Mouse (Mus musculus) ovary, adult 2 months (tissue): ENCODE measurements around the gene Cyb561. TPM values are rescaled to one million over a fixed set of nuclear protein-coding genes. Genes with fewer than 3 reads are reported as not detected.

Source experiments
- polyA plus RNA-seq: library from polyadenylated mRNA; depleted of rRNA; stranded (reverse); fragments of >200 nt; gene quantifications from 2 replicates; pipeline ENCODE4 v1.2.3, GENCODE M21; 2012; rRNA removed

The Cyb561 gene
- polyA plus RNA-seq: 43.9 and 48.1 TPM in 2 replicates

DNA sequence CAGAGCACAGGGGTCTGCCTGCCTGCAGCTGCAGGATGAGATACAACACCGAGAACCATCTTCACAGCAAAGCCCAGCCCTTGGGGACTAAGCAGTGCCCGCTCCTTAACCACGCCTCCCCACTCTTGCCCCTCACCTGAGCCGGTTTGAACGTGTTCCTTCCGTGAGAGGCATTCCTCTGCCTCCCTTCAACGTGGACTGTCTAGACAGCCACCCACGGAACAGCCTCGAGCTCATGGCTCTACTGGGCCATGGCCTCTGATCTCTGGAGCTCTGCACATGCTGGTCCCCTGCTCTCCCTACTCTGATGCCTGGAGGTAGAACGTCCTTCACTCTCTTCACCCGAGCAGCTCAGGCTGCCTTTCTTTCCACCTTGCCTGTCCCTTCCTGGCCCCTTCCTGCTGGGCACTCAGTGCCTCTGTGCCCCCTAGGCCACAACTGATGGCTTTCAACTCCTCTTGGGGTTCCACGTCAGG, at the start of gene Cyb561:
Gene Cyb561, minus strand, starts transcription at position 426 of the 476 bp plus-strand sequence.

DNA sequence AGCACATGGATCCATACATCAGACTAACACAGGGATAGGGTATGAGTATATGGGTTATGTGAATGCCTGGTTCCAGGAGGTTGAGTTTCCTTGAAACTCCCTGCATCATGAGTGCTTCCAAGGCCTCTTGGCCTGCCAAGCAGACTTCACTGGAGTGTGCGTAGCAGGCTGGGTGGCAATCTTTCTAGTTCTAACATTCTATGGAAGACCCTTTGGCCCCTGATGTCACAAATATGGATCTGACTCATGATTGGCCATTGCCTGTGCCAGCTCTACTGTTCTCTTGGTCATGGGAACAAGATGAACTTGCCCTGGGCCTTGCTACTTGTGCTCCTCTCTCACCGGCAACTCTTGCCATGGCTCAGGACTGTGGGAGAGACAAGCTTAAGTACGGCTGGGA, 41.2 kb upstream of the Cyb561 start, which contains the start of gene Ace3:
Gene Ace3, plus strand, starts transcription at position 301 of the 400 bp plus-strand sequence.

DNA sequence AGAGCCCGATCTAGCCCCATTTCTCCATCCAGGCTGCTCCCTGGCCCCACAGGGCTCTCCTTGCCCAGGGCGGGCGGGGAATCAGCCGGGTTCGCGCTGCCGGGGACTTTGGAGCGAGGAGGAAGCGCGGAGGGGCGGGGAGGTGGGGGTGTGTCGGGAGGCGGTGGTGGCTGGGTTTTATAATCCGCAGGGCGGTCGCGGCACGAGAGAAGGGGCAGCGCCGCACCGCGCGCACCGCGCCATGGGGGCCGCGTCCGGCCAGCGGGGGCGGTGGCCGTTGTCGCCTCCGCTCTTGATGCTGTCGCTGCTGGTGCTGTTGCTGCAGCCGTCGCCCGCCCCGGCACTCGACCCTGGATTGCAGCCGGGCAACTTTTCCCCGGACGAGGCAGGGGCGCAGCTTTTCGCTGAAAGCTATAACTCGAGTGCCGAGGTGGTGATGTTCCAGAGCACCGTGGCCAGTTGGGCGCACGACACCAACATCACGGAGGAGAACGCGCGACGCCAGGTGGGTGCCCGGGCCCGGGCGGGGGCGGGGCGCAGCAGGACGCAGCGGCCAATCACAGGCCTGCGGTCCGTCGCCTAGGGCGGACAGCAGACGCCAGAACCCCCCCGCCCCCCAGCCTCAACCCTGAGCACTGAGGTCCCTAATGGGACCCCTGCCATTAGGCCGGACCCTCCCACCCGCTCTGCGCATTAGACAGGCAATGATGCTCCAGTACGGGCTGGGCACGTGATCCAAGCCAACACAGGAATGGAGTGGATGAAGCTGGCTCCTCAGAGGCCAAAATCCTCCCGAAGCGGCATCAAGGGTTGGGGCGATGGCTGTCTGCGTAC, 14.8 kb upstream of the Cyb561 start, which contains the start of gene Ace:
Gene Ace, plus strand, starts transcription at position 205 of the 834 bp plus-strand sequence.

Other genes with a start within 250 kb of the Cyb561 start
- 33.7 and 33.9 TPM in 2 replicates for gene Ace, start 14.6 kb upstream of the Cyb561 start, polyA plus RNA-seq
- gene Ace3, start 41.3 kb upstream of the Cyb561 start, polyA plus RNA-seq: not detected in 2 replicates
- gene Kcnh6, start 54.8 kb upstream of the Cyb561 start, polyA plus RNA-seq: 0.41 and 0.78 TPM in 2 replicates
- 50.3 and 50.4 TPM in 2 replicates for gene Dcaf7, start 83.5 kb upstream of the Cyb561 start, polyA plus RNA-seq
- 13.4 and 14.6 TPM in 2 replicates for gene Taco1, start 112.7 kb upstream of the Cyb561 start, polyA plus RNA-seq
- 51.7 and 55.4 TPM in 2 replicates for gene Map3k3, start 131.3 kb upstream of the Cyb561 start, polyA plus RNA-seq
- gene Gm10840, start 207.5 kb upstream of the Cyb561 start, polyA plus RNA-seq: not detected in 2 replicates
- 26.1 and 32.1 TPM in 2 replicates for gene Limd2, start 207.5 kb upstream of the Cyb561 start, polyA plus RNA-seq
- gene Strada, start 248.8 kb upstream of the Cyb561 start, polyA plus RNA-seq: 24.5 and 35.7 TPM in 2 replicates